Mouse (Mus musculus) liver, embryonic 16.5 days (tissue): ENCODE measurements around the gene Ostf1. TPM values are rescaled to one million over a fixed set of nuclear protein-coding genes. Genes with fewer than 3 reads are reported as not detected.
"Not testable (repeated sequence)": the region's sequence is repeated elsewhere in the genome, so short reads cannot be mapped to it uniquely, and the experiment has no call there.

Experiments
- ATAC-seq: fragments of 200-750 bp; cut with Nextera tagmentation; 2 replicates; pipeline ENCODE4 v1.8.0; 2017; ENCODE audit warnings: low read depth, mild to moderate bottlenecking, moderate number of reproducible peaks, moderate library complexity
- H3K27ac ChIP-seq: fragments of 300-500 bp; sonication (generic); 2 replicates; pipeline ENCODE4 v1.5.1; 2014; ENCODE audit warnings: mild to moderate bottlenecking, low read length
- H3K27me3 ChIP-seq: fragments of 300-500 bp; sonication (generic); 2 replicates; pipeline ENCODE4 v1.6.1; 2014; ENCODE audit warnings: low read depth, low read length, mixed read lengths; ENCODE audit not compliant: control insufficient read depth, insufficient read depth
- H3K36me3 ChIP-seq: fragments of 300-500 bp; sonication (generic); 2 replicates; pipeline ENCODE4 v1.6.1; 2014; ENCODE audit warnings: mild to moderate bottlenecking; ENCODE audit not compliant: control insufficient read depth, insufficient read depth
- H3K4me1 ChIP-seq: fragments of 300-500 bp; sonication (generic); 2 replicates; pipeline ENCODE4 v1.6.1; 2014; ENCODE audit warnings: low read depth, low read length, mixed read lengths; ENCODE audit not compliant: control insufficient read depth
- H3K4me2 ChIP-seq: fragments of 300-500 bp; sonication (generic); 2 replicates; pipeline ENCODE4 v1.6.1; 2014; ENCODE audit warnings: low read depth, low read length, mixed read lengths
- H3K4me3 ChIP-seq: fragments of 300-500 bp; sonication (generic); 2 replicates; pipeline ENCODE4 v1.5.1; 2014; ENCODE audit warnings: low read depth, mild to moderate bottlenecking, low read length
- H3K9ac ChIP-seq: fragments of 300-500 bp; sonication (generic); 2 replicates; pipeline ENCODE4 v1.6.1; 2014; ENCODE audit warnings: low read depth, low read length
- H3K9me3 ChIP-seq: fragments of 300-500 bp; sonication (generic); replicated peaks from 2 replicates; pipeline ENCODE4 v1.6.1; 2016; ENCODE audit warnings: low read length; ENCODE audit not compliant: control insufficient read depth
- WGBS: fragments of 180-500 bp; shearing (Covaris S2); extraction: QIAGEN DNeasy Blood & Tissue Kit; methylation state at CpG from one replicate; pipeline ENCODE4 v1.1.7; 2014; ENCODE audit not compliant: insufficient replicate concordance; 5-methylcytosine and 5-hydroxymethylcytosine counted together
- polyA plus RNA-seq: library from polyadenylated mRNA; unstranded; fragments of >200 nt; fragmentation: Nextera tagmentation; extraction: Ambion mirVana; gene quantifications from 2 replicates; pipeline ENCODE4 v1.2.1, GENCODE M21; 2015

Ostf1 gene
- polyA plus RNA-seq, 1 experiment from 2014 or later: 58.2 TPM

DNA sequence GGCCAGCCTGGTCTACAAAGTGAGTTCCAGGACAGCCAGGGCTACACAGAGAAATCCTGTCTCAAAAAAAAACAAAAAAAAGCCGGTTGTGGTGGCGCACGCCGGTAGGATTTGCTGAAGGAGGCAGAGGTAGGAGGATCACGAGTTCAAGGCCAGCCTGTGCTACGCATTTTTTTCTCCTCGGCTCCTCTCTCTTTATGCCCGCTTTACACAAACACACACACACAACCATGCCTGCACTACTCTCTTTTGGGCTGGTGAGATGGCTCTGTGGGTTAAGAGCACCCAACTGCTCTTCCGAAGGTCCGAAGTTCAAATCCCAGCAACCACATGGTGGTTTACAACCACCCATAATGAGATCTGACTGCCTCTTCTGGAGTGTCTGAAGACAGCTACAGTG is 42.8 kb downstream of the Ostf1 start:
- H3K27ac ChIP-seq, H3K9me3 ChIP-seq, H3K9ac ChIP-seq, H3K4me1 ChIP-seq, ATAC-seq, H3K4me3 ChIP-seq, H3K4me2 ChIP-seq, H3K27me3 ChIP-seq, H3K36me3 ChIP-seq: not testable (repeated sequence)
- 89% methylated on average over 10 of the region's 10 CpGs for WGBS

GRCm38 (mm10) chr19:18588243-18588642 is 43.4 kb downstream of the Ostf1 start:
- WGBS: 79% methylated on average over 1 of the region's 1 CpGs
- no peak for ATAC-seq

GRCm38 (mm10) chr19:18587118-18587517 is 44.5 kb downstream of the Ostf1 start:
- 79% methylated on average over 9 of the region's 9 CpGs for WGBS
- H3K27ac ChIP-seq: no peak overlapping the region
- no peak overlapping the region for H3K4me2 ChIP-seq
- no peak for ATAC-seq
- no peak overlapping the region for H3K9ac ChIP-seq
- H3K4me1 ChIP-seq: no peaks in the 10 kb centered on the region
- no peaks in the 10 kb centered on the region for H3K9me3 ChIP-seq
- H3K27me3 ChIP-seq: no peaks in the 10 kb centered on the region
- H3K36me3 ChIP-seq: peaks cover 7% of the 10 kb centered on the region
- no peak overlapping the region for H3K4me3 ChIP-seq

More at GRCm38 (mm10) chr19:18588243-18588642, 43.4 kb downstream of the Ostf1 start:
- no peaks in the 10 kb centered on the region for H3K4me1 ChIP-seq
- no peak overlapping the region for H3K27ac ChIP-seq
- H3K36me3 ChIP-seq: peaks cover 7% of the 10 kb centered on the region
- H3K4me3 ChIP-seq: no peak overlapping the region
- no peak overlapping the region for H3K9ac ChIP-seq
- no peaks in the 10 kb centered on the region for H3K9me3 ChIP-seq
- H3K27me3 ChIP-seq: no peaks in the 10 kb centered on the region
- no peak overlapping the region for H3K4me2 ChIP-seq

DNA sequence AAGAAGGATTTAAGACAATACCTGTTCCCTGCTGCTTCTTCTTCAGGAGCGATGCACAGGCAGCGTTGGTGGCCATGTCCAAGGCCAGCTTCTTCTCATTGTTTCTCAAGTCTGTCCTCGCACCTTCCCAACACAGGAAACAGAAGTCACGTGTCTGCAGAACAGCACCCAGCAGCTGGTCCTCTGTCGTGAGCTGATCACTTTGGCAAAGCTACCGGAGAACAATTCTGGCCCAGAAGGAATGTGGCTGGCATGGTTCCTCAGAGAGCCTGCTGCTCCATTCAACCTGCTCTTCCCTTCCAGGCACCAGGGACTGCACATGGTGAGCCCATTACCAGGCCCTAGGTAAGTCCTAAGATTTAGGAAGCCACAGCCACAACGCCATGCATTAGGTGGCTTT is 47.0 kb downstream of the Ostf1 start:
- ATAC-seq: no peak
- Histone ChIP-seq H3K36me3 (peaks cover 7% of the 10 kb centered on the region), H3K27ac (no peak overlapping the region), H3K4me3 (no peak overlapping the region), H3K4me2 (no peak overlapping the region), H3K4me1 (no peaks in the 10 kb centered on the region), H3K9me3 (no peaks in the 10 kb centered on the region), H3K9ac (no peak overlapping the region), H3K27me3 (no peaks in the 10 kb centered on the region)
- WGBS: 74% methylated on average over 7 of the region's 7 CpGs

DNA sequence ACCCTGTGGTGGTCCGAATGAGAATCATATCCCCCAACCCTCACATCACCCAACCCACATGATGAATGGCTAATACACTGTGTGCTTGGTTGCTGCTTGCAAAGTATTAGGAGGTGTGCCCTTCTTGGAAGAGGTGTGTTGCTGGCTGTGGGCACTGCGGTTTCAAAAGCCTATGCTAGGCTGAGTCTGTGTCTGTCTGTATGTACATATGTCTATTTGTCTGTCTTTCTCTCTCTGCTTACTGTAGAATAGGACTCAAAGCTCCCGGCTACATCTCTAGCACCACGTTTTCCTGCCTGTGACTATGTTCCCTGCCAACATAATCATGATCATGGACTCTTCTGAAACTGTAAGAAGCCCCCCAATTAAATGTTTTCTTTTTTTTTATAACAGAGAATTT is 47.9 kb downstream of the Ostf1 start:
- Histone ChIP-seq H3K27ac (no peak overlapping the region), H3K4me2 (no peak overlapping the region), H3K27me3 (no peaks in the 10 kb centered on the region), H3K9ac (no peak overlapping the region), H3K9me3 (no peaks in the 10 kb centered on the region), H3K4me3 (no peak overlapping the region), H3K36me3 (peaks cover 3% of the 10 kb centered on the region), H3K4me1 (no peaks in the 10 kb centered on the region; the same call in 1 of the 2 replicates)
- 76% methylated on average over 4 of the region's 4 CpGs for WGBS
- no peak for ATAC-seq

GRCm38 (mm10) chr19:18582887-18583286 is 48.7 kb downstream of the Ostf1 start:
- Histone ChIP-seq H3K9me3 (no peaks in the 10 kb centered on the region), H3K9ac (no peak overlapping the region), H3K4me1 (no peaks in the 10 kb centered on the region; the same call in 1 of the 2 replicates), H3K36me3 (peaks cover 3% of the 10 kb centered on the region), H3K4me2 (no peak overlapping the region), H3K27ac (peak overlapping the region; percentile 16; the same call in 1 of the 2 replicates), H3K4me3 (no peak overlapping the region), H3K27me3 (no peaks in the 10 kb centered on the region)
- 37% methylated on average over 6 of the region's 6 CpGs for WGBS
- no peak for ATAC-seq

DNA sequence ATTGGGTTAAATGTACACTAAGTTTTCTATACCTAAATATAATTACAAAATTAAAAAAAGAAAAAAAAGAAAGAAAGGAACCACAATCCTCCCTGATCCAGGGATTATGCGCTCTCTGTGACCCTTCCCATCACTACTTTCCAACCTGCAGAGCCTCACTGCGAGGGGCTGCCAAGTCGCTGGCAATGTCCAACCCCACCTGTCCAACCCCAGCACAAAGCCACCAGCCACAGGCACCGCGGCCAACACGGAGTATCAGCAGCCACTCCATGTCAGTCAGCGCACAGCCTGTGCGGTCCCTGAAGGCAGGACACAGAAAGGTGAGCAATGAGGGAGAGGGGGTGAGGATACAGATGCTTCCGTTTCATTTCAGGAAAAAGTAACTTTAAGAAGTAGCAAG is 49.4 kb downstream of the Ostf1 start:
- Histone ChIP-seq H3K9ac (no peak overlapping the region), H3K36me3 (peaks cover 3% of the 10 kb centered on the region), H3K4me2 (no peak overlapping the region), H3K27ac (no peak overlapping the region), H3K4me3 (no peak overlapping the region), H3K9me3 (no peaks in the 10 kb centered on the region), H3K4me1 (no peaks in the 10 kb centered on the region; the same call in 1 of the 2 replicates), H3K27me3 (no peaks in the 10 kb centered on the region)
- no peak for ATAC-seq
- 83% methylated on average over 9 of the region's 9 CpGs for WGBS

- H3K27me3 ChIP-seq: no peaks in the 10 kb centered on the region
- 79% methylated on average over 16 of the region's 16 CpGs for WGBS
- H3K4me1 ChIP-seq: no peaks in the 10 kb centered on the region; the same call in 1 of the 2 replicates
- H3K4me2 ChIP-seq: no peak overlapping the region
- H3K9me3 ChIP-seq: no peaks in the 10 kb centered on the region
- H3K36me3 ChIP-seq: peaks cover 3% of the 10 kb centered on the region
- ATAC-seq: no peak
- no peak overlapping the region for H3K9ac ChIP-seq
- H3K27ac ChIP-seq: no peak overlapping the region
- H3K4me3 ChIP-seq: no peak overlapping the region
Observed at GRCm38 (mm10) chr19:18581046-18581445, 50.6 kb downstream of the Ostf1 start.

GRCm38 (mm10) chr19:18579012-18579358 is 52.6 kb downstream of the Ostf1 start:
- H3K4me1 ChIP-seq: no peaks in the 10 kb centered on the region; the same call in 1 of the 2 replicates
- no peak overlapping the region for H3K4me3 ChIP-seq
- no peak overlapping the region for H3K9ac ChIP-seq
- no peaks in the 10 kb centered on the region for H3K9me3 ChIP-seq
- 0 out of 2 replicates have a peak overlapping the region, but pooled peaks have one; percentile 24 for H3K4me2 ChIP-seq
- no peak overlapping the region for H3K27ac ChIP-seq
- WGBS: 61% methylated on average over 1 of the region's 1 CpGs
- ATAC-seq: no peak
- no peaks in the 10 kb centered on the region for H3K27me3 ChIP-seq
- no peaks in the 10 kb centered on the region for H3K36me3 ChIP-seq
